Mouse (Mus musculus): ENCODE measurements around the gene Stx16.

The Stx16 gene

DNA sequence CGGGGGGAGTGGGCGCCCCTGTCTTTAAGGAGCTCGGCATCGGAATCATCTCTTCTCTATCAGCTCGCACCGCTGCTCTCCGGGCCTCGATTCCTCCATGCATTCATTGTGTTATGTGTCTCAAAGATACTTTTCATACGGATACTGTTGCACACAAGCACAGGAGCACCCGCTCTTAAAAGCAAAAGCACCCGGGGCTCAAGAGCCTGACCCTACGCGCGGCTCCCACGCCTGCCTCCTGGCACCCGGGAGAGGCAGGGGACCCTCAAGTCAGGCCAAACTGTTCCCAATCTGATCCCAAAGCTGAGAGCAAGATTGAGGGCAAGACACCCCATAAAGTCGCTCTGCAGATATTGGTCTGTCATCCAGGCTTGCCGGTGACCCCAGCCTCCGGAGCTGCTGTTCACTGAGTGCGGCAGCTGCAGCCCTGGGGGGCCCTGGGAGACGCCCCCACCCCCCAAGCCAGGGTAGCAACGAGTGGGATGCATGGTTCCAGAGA lies 987 bp upstream of the Stx16 start:
- no peak for DNase-seq (ENCODE audit: low spot score in 2 of 2)

DNA sequence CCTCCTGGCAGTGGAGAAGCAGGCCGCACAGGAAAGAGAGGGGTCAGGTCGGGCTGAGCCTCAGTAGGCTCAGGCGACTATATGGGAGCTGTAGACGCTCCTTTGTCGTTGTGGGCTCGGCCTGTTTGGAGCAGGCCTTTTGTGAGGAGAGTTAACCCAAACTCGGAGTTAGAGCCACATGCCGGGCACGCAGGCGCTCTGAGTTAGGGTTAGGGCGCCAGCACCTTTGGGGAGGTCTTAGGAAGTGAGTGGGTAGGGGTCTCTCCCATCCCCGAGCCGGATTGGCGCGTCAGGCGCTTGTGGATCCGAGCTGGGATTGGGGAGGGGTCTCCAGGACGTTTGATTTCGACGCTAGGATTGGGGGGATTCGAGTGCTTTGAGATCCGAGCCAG lies 321 bp downstream of the Stx16 start:
- DNase-seq (ENCODE audit: low spot score in 2 of 2): peak in 1 of 2 experiments; percentile 26

DNA sequence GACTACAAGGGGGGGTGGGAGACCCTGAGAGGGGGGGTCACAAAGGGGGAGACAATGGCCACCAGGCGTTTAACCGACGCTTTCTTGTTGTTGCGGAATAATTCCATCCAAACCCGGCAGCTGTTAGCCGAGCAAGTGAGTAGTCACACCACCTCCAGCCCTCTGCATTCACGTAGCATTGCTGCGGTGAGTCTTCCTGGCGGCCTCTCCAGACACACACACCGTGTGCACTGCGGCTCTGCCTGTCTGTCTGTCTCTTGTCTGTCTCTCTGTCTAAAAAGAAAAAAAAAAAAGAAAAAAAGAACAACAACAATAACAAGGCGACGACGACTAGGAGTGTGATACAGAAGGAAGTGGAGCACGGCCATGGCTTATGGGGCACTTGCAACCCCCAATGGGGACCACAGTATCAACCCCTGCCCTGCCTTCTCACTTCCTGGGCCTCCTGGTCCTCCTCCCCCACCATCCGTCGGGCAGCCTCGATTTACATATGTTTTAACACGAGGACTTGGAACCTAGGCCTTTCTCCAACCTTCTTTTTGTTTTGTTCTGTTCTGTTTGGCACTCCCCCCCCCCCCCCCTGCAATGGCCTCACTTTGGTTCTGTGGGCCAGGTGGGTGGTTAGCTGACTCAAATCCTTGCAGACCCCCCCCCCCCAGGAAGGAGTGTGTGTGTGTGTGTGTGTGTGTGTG lies 1.0 kb downstream of the Stx16 start:
- DNase-seq (ENCODE audit: low spot score in 2 of 2): peak; percentile 63 to 67

DNA sequence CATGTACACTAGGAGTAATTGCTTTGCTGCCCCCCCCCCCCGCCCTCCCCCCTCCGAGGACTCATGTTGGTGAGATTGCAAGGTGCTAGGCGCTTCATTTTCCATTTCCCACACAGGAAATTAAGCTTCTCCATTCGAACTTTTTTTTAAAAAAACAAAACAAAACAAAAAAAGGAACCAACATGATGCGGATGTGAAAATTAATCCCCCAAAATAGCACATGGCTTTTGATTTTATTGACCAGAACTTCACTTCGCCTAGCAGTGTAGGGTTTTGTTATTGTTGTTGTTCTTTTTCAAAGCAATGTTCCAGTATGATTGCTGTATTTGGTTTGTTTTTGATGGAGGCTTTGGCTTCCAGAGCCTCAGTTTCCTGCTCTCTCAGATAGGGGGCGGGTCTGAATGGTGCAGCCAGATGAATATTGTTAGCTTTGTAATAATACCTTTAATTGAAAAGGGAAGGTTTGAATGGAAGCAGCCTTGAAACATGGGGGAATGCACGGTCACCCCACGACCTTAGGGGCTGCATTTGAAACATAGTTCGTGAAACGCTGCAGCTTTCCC lies 1.7 kb downstream of the Stx16 start:
- DNase-seq (ENCODE audit: low spot score in 2 of 2): no peak

DNA sequence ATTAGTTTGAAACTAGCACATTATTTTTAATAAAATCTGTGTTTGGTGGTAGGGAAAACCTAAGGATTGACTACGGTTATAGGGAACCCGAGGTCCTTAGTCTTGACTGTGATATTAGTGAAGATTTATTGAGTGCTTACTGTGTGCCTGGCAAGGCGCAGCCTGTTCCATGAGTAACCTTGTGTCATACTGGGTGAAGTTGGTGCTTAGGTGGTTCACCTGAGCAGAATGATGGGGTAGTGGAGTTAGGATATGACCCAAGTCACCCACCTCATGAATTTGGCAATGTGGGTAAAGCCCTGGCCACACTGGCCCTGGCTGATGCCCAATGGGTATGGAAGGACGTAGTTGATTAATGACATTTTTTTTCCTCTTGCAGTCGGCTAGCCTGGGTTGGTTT lies 5.7 kb downstream of the Stx16 start:
- no peak for DNase-seq (ENCODE audit: low spot score in 2 of 2)

DNA sequence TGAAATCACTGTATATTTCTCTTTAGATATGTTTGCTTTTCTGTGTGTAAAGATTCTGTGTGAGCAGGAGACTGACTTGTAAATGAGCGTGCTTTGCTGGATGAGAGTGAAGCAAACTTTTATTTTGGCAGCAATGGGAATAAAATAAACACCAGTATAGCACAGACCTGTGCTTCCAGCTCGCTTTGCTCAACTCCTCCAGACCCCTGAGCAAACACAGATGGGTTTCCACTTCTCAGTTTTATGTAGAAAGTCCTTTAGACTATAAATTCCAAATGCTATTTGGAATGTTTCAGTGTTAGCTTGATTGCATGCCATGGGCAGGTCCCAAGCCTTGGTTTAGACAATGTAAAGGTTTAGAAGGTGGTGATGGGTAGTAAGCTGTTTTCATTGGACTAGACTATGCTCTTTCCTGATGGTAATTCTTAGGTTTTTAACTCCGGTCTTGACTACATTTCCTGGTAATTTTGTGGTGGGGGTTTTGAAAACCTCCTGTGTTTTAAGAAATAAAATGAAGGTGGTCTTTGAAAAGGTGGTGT lies 6.3 kb downstream of the Stx16 start:
- no peak for DNase-seq (ENCODE audit: low spot score in 2 of 2)

DNA sequence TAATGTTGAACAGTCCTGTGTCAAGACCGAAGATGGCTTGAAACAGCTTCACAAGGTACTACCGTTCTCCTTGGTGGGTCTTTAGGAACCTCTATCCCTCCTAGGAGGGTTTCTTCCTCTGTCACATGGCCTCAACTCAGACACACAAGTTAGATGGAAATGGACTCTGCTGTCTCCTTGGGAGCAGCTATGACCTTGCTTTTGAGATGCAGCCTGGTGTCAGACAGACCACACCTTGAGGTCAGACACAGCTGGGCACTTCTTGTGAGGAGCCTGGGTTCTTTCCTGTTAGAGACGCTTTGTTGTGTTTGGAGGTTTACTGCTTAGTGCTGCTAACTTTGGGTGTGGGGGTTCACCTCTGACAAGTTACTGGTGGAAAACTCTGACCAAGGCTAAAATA lies 19.0 kb downstream of the Stx16 start:
- no peak for DNase-seq (ENCODE audit: low spot score in 2 of 2)

DNA sequence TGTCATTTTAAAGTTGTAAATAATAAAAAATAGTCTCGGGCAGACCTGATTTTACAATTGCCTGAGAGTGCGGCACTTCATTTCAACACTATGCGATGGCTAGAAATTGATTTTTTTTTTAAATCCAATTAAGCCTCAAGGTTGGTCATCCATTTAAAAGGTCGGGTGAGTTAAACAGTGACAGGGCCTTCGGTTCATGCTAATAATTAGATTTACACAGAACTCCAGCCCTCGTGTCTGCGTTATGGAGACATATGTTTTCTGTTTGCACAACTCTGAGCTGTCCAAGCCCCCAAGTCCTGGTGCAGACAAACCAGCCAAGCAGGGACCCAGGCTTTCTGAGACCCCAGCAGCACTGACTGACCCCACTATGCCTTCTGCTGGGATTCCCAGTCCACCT lies 26.3 kb downstream of the Stx16 start:
- no peak for DNase-seq (ENCODE audit: low spot score in 2 of 2)

DNA sequence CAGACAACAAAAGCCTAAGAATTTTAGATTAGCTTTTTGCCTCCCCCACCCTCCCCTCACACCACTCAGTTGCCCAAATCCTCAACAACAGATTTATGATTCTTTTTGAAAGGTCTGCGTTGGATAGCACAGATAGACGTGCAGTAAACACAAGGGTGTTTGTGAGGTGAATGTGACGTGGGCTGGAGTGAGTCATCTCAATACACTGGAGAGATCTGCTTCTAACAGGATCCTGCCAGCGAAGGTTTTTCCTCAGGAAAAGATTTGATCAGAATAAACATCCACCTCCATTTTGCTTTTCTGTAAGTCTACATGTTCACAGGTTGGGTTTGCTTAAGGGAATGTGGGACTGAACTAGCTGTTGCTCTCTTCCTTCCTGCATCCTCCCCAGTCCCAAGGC lies 27.4 kb downstream of the Stx16 start:
- DNase-seq (ENCODE audit: low spot score in 2 of 2): no peak

DNA sequence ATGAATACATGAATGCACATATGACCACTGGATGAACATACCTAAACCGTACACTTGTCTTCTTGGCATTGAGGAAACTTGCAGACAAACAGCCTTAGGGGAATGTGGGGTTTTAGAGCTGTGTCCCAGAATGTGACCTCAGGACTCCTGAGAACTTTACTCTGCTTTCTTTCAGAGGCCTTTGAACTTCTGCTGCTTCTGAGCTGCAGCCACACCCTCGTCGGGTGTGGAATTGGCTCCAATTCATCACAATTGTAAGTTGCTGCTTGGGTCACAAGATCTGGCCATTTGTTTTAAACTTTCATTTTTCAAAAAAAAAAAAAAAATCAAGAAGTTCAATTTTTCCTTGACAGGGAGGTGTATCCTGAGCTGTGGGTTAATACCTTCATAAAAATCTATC lies 31.3 kb downstream of the Stx16 start:
- DNase-seq (ENCODE audit: low spot score in 2 of 2): no peak

DNA sequence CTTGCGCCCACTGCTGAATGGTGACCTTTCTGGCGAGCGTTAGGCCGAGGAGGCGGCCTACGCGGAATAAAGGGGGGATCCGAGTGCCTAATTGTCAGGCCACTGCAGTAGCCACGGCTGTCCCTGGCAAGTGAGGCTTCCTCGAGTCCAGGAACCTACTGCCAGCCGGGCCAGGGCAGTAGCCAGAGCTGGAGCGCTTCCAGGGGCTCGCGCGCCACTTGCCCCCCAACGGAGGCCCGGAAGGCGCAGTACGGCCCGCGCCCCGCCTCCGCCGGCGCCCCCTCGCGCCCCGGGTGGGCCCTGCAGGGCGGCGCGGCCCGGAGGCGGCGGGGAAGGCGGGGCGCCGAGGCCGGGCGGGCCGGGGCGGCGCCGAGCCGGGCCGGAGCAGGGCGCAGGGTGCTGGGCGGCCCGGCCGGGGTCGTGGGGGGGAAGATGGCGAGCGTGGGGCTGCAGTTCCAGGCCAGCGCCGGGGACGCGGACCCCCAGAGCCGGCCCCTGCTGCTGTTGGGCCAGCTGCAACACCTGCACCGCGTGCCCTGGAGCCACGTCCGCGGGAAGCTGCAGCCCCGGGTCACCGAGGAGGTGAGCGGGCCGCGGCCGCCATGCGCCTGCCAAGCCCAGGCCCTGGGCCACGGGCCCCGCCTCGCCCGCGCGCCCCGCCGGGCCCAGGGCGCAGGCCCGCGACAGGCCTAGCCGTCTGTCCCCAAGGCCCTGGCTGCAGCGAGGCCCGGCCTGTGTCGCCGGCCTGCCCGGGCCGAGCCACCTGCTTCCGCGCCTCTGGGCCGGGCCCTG lies 34.1 kb downstream of the Stx16 start, which contains the start of gene Npepl1:
Npepl1 (plus strand) TSS at position 359 of the 792 bp plus-strand sequence.
- peak; percentile 50 to 52 for DNase-seq (ENCODE audit: low spot score in 2 of 2)

DNA sequence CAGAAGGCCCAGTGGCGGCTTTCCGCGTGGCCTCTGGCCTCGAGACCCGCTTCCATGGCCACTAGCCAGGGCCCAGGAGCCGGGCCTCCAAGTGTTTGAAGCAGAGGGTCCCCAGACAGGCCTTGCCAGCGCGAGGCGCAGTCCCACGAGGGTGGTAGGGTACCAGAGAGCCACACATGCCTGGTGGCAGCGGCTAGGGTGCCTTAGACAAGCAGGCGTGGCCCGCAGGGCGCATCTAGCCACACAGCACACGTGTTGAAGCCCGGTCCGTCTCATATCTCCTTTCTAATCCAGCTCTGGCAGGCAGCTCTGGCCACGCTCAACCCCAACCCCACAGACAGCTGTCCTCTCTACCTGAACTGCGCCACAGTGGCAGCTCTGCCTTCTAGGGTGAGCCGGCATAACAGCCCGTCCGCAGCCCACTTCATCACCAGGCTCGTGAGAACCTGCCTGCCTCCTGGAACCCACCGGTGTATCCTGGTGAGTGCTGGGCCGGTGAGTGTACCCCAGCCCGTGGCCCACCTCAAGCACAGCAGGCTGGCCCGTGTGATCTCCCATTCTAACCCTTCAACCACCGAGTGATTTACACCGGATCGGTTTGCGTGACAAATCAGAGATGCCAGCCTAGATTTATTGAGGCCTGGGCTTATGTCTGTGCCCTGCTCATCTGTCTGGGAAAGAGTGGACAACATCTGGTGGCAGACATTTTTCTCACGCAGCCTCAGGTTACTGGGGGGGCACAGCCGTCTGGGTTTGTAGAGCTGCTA lies 34.9 kb downstream of the Stx16 start:
- peak; percentile 32 to 38 for DNase-seq (ENCODE audit: low spot score in 2 of 2)

DNA sequence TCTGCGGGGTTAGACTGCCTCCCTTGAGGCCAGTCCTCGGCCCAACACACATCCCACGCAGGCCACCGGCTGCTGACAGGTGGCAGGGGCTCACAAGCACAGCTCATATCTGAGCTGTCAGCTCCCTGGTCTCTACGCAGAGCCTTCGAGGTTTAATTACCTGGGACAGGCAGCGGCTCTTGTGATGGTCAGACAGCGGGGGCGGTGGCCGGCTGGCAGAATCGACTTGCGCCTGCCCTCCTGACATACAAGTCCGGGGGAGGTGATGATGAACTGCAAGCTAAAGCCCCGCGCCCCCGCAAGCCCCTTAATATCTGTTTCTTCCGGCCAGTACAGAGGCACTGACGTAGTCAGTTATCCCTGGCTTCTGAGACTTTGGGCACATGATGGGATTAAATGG lies 36.8 kb downstream of the Stx16 start:
- DNase-seq (ENCODE audit: low spot score in 2 of 2): no peak

DNA sequence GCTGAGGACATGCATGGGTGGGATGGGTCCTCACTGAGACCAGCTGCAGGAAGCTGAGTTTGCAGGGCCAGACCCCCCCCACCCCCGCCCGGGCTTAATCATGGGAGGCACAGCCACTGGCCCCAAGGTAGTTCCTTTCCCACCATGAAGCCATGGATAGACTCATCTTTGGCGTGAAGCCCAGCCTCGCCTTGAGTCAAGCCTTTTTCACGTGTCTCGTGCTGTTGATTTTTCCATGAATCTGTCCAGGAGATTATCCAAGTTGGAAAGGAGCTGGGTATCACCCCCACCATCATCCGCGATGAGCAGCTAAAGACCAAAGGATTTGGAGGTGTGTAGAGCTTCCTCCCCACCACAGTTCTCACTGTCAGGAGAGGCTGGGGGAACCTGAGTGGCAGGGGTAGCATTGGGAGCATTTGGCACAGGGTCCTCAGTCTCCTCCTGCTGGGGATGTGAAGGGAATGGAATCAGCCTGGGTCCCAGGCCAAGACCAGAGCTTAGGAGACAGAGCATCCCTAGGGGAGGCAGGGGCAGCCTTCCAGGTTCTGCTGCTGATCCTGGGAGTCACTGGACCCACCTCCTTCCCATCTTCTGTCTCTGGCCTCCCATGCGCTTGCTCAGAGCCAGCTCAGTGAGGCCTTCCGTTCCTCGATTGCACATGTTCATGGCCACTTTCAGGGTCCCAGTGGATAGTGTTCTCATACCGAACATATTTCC lies 38.2 kb downstream of the Stx16 start:
- no peak for DNase-seq (ENCODE audit: low spot score in 2 of 2)

DNA sequence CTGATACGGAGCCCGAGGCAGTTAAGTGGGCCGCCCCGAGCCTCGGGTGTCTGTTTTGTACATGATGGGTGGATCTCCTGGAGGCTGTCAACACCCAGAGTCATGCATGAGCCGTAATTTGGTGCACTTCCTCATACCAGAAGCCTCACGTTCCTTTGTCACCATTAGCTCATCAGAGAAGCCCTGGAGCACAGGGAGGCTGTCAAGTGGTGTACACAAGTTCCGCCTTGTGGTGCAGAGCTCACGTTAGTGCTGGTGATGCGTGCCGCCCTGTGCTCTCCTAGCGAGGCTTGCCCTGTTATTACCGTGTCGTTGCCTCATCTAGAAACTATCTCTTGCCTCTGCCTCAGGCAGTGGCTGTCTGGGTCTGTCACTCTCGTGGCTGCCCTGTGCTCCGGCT lies 40.8 kb downstream of the Stx16 start:
- no peak for DNase-seq (ENCODE audit: low spot score in 2 of 2)

DNA sequence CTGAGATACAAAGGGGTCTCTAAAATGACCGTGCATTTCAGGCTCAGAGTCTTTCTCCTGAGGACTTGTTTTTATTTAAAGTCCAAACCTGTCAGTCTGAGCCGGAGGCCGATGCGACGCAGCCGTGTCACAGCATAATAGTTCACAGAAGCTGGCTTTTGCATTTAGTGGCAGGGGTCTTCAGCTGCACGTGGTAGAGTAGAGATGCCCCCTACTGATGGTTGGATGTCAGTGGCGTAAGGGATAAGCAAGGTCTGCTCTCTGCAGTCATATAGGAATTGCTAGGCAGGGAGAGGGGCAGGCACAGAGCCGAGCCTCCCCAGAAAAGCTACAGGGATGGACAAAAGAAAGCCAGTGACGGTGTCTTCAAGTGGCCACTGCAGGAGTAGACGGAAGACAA lies 42.0 kb downstream of the Stx16 start:
- no peak for DNase-seq (ENCODE audit: low spot score in 2 of 2)

DNA sequence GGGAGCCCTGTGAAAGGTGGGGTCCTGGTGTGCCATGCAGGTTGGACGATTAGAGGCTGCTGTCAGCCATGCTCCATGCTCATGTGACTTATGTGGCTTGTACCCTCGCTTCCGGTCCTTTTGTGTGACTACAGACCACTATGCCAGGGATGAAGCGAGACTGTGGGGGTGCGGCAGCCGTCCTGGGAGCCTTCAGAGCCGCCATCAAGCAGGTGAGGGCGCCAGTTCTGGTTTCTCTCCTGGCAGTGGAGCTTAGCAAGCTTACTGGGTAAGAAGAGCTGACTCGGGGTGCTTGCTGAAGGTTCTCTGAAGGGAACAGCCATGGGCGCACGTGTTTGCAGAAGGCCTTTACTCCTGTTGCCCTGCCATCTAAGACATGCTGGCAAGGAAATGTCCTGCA lies 43.2 kb downstream of the Stx16 start:
- DNase-seq (ENCODE audit: low spot score in 2 of 2): no peak

DNA sequence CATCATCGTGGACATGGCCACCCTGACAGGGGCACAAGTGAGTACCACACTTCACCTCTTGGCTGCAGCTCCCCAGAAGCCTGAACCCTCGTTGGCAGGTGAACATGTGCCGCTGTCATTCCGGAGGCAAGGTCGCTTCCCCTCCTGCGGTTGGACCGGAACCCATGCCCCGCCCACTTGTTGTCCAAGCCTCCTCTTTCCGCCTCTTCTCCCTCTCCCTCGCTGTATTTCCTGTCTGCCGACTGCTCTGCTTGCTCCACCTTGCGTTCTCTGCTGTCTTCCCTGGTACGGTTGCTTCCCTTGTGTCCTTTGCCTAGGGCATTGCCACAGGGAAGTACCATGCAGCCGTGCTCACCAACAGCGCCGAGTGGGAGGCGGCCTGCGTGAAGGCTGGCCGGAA lies 44.5 kb downstream of the Stx16 start:
- DNase-seq (ENCODE audit: low spot score in 2 of 2): no peak

DNA sequence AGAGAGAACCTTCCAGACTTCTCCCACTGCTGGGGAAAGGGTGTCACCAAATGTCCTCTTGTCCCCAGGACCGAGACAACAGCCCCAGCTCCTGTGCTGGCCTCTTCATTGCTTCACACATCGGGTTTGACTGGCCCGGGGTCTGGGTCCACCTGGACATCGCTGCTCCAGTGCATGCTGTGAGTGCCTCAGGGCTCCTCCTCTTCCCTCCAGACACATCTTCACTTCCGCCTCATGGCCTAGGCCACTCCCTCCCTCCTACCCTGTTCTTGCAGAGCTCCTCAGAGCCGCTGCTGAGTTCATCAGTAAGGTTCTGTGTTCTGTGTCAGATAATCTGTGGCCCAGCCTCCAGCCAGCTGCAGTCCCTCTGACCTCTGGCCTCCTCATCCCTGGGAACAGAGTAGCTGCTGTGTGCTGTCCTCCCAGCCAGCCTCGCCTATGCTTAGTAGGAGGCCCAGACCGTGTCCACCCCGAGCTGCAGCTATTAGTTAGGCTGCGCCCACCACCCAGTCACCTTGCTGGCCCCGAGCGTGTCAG lies 45.4 kb downstream of the Stx16 start:
- DNase-seq (ENCODE audit: low spot score in 2 of 2): no peak

DNA sequence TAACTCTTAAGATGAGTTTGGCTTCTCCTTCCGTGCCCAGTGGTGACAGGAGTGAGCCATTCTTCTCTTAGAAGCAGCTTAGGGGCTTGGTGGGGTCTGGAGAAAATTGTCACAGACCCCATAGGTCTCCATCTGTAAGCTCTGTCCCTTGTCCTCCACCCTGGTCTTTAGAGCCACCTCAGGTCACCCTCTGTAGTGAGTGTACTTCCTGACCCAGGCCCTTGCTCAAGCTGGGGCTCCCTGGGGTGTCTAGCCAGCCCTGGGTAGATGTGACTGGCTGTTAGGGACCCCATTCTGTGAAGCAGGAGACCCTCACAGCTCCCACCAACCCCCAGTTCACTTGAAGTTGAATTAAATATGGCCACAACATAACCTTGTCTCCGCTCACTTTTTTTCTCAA lies 46.2 kb downstream of the Stx16 start:
- DNase-seq (ENCODE audit: low spot score in 2 of 2): no peak

DNA sequence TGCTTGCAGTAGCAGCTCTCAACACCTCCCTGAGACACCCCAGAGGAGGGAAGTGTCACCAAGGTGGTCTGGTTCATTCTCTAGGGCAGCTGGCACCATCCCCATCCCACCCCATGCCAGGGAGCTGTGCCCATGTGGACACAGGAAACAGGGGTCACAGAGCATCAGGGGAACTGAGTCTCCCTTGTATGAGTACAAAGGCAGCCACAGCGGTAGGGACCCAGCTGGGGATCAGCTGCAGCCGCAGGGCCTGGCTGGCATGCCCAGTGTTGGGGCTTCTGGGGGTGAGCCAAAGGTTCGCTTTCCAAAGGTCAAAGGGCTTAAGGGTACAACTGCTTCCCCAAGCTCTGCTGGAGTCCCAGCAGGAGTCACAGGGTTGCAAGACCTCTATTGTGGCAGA lies 47.6 kb downstream of the Stx16 start:
- no peak for DNase-seq (ENCODE audit: low spot score in 2 of 2)

Measured in spleen, postnatal 36 days (tissue).